Mouse (Mus musculus) spleen, adult 18-20 months (tissue): ENCODE measurements around the gene Gm18596.

Experiments
- DNase-seq, 2 experiments: peaks; one replicate each; pipeline ENCODE4 v3.0.0; 2022; ENCODE audit warnings: mixed read lengths in 2 of 2

Gm18596 gene

GRCm38 (mm10) chr10:77709831-77710230 is 32.6 kb downstream of the Gm18596 start:
- DNase-seq = no peak

- no peak for DNase-seq
Observed at GRCm38 (mm10) chr10:77706326-77706725, 36.1 kb downstream of the Gm18596 start, which contains the start of gene Gm10272. TSS of gene Gm10272 (plus strand) at chr10:77706626.

GRCm38 (mm10) chr10:77697133-77697532 is 45.3 kb downstream of the Gm18596 start, which contains the start of gene Gm9508:
TSS of gene Gm9508 (minus strand) at chr10:77697233.
- no peak for DNase-seq
